Mouse (Mus musculus): ENCODE data around the gene Afap1l2.

GRCm38 (mm10) chr19:56947971-56948610 lies 59.9 kb downstream of the Afap1l2 start:
- no peak for TF ChIP-seq CTCF (IDR thresholded peaks at IDR 0.05; ENCODE audit: low read depth, low read length)
- TF ChIP-seq POLR2A (IDR thresholded peaks at IDR 0.05; ENCODE audit: extremely low read depth, insufficient read depth, low read length), result no peak
